Mouse (Mus musculus) neural tube, embryonic 11.5 days (tissue): ENCODE measurements around the gene Lrrn4cl. TPM values are rescaled to one million over a fixed set of nuclear protein-coding genes. Genes with fewer than 3 reads are reported as not detected.

Experiments used
- ATAC-seq: fragments of 200-750 bp; cut with Nextera tagmentation; 2 replicates; pipeline ENCODE4 v1.8.0; 2017; ENCODE audit warnings: moderate number of reproducible peaks, mild to moderate bottlenecking, moderate TSS enrichment, moderate library complexity; ENCODE audit not compliant: insufficient read depth, low FRiP score, low TSS enrichment
- DNase-seq: peaks from one replicate; pipeline ENCODE4 v3.0.0-alpha.2; 2015; ENCODE audit warnings: low spot score
- H3K27ac ChIP-seq: fragments of 300-500 bp; sonication (generic); 2 replicates; pipeline ENCODE4 v1.5.1; 2014; ENCODE audit warnings: low read depth, mild to moderate bottlenecking, low read length
- H3K27me3 ChIP-seq: fragments of 300-500 bp; sonication (generic); 2 replicates; pipeline ENCODE4 v1.6.1; 2014; ENCODE audit warnings: mild to moderate bottlenecking, low read length, mixed read lengths; ENCODE audit not compliant: control insufficient read depth, insufficient read depth
- H3K36me3 ChIP-seq: fragments of 300-500 bp; sonication (generic); 2 replicates; pipeline ENCODE4 v1.6.1; 2014; ENCODE audit warnings: mild to moderate bottlenecking, low read length, moderate library complexity, mixed read lengths; ENCODE audit not compliant: control insufficient read depth, insufficient read depth
- H3K4me1 ChIP-seq: fragments of 300-500 bp; sonication (generic); 2 replicates; pipeline ENCODE4 v1.6.1; 2014; ENCODE audit warnings: low read length, mixed read lengths; ENCODE audit not compliant: control insufficient read depth, insufficient read depth
- H3K4me2 ChIP-seq: fragments of 300-500 bp; sonication (generic); 2 replicates; pipeline ENCODE4 v1.6.1; 2014; ENCODE audit warnings: low read depth, mild to moderate bottlenecking, moderate library complexity
- H3K4me3 ChIP-seq: fragments of 300-500 bp; sonication (generic); 2 replicates; pipeline ENCODE4 v1.5.1; 2014; ENCODE audit warnings: low read depth, low read length
- H3K9ac ChIP-seq: fragments of 300-500 bp; sonication (generic); 2 replicates; pipeline ENCODE4 v1.6.1; 2014; ENCODE audit warnings: mild to moderate bottlenecking, low read length
- H3K9me3 ChIP-seq: fragments of 300-500 bp; sonication (generic); 2 replicates; pipeline ENCODE4 v1.6.1; 2016; ENCODE audit warnings: low read length; ENCODE audit not compliant: control insufficient read depth
- WGBS: fragments of 180-500 bp; shearing (Covaris S2); extraction: QIAGEN DNeasy Blood & Tissue Kit; methylation state at CpG from one replicate; pipeline ENCODE4 v1.1.7; 2014; 5-methylcytosine and 5-hydroxymethylcytosine counted together
- polyA plus RNA-seq: library from polyadenylated mRNA; unstranded; fragments of >200 nt; fragmentation: Nextera tagmentation; extraction: Ambion mirVana; gene quantifications from 2 replicates; pipeline ENCODE4 v1.2.1, GENCODE M21; 2014

Lrrn4cl gene
- polyA plus RNA-seq, 1 experiment from 2014 or later = 0.44 TPM

DNA sequence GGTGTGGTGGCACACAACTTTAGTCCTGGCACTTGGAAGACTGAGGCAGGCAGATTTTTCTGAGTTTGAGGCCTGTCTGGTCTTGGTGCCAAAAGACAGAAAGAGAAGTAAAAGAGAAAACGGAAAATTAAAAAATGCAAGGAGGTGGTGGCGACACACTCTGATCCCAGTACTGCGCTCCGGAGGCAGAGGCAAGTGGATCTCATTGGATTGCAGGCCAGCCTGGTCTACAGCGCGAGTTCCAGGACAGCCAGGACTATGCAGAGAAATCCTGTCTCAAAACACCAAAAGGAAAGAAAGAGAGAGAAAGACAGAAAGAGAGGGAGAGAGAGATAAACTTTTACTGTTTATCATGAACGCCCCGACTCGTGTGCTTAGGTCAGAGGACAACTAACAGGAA lies 20.3 kb downstream of the Lrrn4cl start:
- Histone ChIP-seq H3K4me1 (peaks cover 6% of the 10 kb centered on the region), H3K27ac (no peak overlapping the region; the same call in 1 of the 2 replicates), H3K9me3 (no peaks in the 10 kb centered on the region), H3K9ac (peak overlapping the region; percentile 44), H3K36me3 (peaks cover 14% of the 10 kb centered on the region), H3K4me3 (peak overlapping the region; percentile 100), H3K4me2 (peak overlapping the region; percentile 72), H3K27me3 (no peaks in the 10 kb centered on the region)
- DNase-seq = no peak
- WGBS = 67% methylated on average over 9 of the region's 9 CpGs
- ATAC-seq = peak; percentile 48; the same call in 1 of the 2 replicates

DNA sequence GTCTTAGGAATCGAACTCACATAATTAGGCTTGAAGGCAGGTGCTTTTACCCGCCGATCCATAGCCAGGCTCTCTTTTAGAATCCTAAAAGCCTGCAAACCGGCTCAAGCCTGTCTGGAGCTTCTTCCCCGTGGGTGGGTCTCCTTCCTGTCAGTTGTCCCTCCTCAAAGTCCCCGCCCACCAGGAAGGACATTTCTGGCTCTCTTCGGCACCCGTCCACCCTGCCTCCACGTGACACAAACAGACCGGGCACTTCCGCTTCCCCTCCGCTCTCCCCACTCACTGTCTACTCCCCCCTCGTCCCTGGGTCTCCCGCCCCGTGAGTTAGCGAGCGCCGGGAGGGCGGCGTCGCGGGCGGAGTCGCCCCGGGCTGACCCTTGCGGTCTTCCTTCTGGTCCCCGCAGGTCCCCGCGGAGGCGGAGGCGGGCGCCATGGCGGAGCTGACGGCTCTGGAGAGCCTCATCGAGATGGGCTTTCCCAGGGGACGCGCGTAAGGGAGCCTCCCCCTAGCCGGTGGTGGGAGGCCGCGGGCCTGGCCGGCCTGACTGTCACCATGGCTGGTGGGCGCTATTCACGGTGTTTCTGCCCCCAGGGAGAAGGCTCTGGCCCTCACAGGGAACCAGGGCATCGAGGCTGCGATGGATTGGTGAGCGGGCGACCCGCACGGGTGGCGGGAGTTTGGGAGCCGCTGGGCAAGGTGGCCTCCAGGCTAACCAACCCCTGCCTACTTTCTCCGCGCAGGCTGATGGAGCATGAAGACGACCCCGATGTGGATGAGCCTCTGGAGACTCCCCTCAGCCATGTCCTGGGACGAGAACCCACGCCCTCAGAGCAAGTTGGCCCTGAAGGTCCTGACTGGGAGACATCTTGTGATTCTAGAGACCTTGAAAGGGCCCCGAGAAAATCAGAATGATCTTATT lies 21.0 kb downstream of the Lrrn4cl start, which contains the start of gene Ubxn1:
Gene Ubxn1, plus strand, starts transcription at position 230 of the 920 bp plus-strand sequence.
- H3K4me1 ChIP-seq = peaks cover 6% of the 10 kb centered on the region
- peak; percentile 98 for ATAC-seq
- under 1% methylated on average over 59 of the region's 59 CpGs for WGBS

DNA sequence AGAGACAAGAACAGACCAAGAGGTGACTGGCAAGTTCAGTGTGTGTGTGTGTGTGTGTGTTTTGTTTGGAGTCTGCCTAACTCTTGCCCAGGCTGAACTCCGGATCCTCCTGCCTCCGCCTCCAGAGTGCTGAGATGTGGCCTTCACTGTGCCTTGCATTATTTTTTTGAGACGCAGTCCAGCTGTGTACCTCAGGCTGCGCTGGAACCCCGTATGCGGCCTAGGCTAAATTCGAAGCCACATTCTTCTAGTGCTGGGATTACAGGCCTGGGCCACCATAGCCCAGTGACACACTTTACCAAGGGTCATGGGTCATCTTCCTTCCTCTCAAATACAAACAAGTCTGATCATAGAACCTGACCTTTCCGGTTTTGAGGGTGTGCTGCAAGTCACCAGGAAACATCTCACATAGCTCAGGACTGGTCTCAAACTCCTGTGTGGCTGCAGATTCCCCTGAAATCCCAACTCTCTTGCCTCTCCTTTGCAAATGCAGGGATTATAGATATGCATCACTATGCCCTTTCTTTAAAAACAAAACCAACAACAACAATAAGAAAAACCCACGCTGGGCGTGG lies 21.8 kb downstream of the Lrrn4cl start:
- DNase-seq = no peak
- H3K36me3 ChIP-seq = peaks cover 14% of the 10 kb centered on the region
- WGBS = 86% methylated on average over 10 of the region's 10 CpGs
- no peaks in the 10 kb centered on the region for H3K9me3 ChIP-seq
- ATAC-seq = no peak
- peak overlapping the region; percentile 93 for H3K9ac ChIP-seq
- H3K4me2 ChIP-seq = peak overlapping the region; percentile 72
- peaks cover 6% of the 10 kb centered on the region for H3K4me1 ChIP-seq
- no peak overlapping the region for H3K27ac ChIP-seq
- no peaks in the 10 kb centered on the region for H3K27me3 ChIP-seq
- peak overlapping the region; percentile 100 for H3K4me3 ChIP-seq

More for the DNA sequence above, 21.0 kb downstream of the Lrrn4cl start, which contains the start of gene Ubxn1:
- peak within 1 kb of the TSS; percentile 70 for H3K27ac ChIP-seq
- peak; percentile 95 for DNase-seq
- H3K27me3 ChIP-seq = no peaks in the 10 kb centered on the region
- peak within 1 kb of the TSS; percentile 72 for H3K4me2 ChIP-seq
- H3K36me3 ChIP-seq = peaks cover 14% of the 10 kb centered on the region
- H3K4me3 ChIP-seq = peak within 1 kb of the TSS; percentile 100
- H3K9ac ChIP-seq = peak within 1 kb of the TSS; percentile 93
- no peaks in the 10 kb centered on the region for H3K9me3 ChIP-seq

DNA sequence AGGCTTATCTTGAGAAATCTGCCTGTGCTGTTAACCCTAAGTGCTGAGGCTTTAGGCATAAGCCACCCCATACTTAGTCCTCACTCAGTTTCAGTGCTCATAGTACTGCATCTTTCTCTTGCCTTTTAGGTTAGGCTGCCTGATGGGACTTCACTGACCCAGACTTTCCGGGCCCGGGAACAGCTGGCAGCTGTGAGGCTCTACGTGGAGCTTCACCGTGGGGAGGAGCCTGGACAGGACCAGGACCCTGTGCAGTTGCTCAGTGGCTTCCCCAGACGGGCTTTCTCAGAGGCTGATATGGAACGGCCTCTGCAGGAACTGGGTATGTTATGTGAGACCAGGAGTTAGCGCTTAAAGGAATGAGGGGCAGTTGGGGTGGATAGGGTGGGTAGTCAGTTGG lies 24.5 kb downstream of the Lrrn4cl start:
- no peak overlapping the region for H3K4me3 ChIP-seq
- H3K27me3 ChIP-seq = no peaks in the 10 kb centered on the region
- WGBS = 94% methylated on average over 7 of the region's 7 CpGs
- no peak overlapping the region for H3K27ac ChIP-seq
- H3K4me1 ChIP-seq = peaks cover 10% of the 10 kb centered on the region
- H3K36me3 ChIP-seq = peaks cover 14% of the 10 kb centered on the region
- DNase-seq (no peak), ATAC-seq (no peak)
- H3K9me3 ChIP-seq = no peaks in the 10 kb centered on the region
- no peak overlapping the region for H3K9ac ChIP-seq
- no peak overlapping the region for H3K4me2 ChIP-seq

DNA sequence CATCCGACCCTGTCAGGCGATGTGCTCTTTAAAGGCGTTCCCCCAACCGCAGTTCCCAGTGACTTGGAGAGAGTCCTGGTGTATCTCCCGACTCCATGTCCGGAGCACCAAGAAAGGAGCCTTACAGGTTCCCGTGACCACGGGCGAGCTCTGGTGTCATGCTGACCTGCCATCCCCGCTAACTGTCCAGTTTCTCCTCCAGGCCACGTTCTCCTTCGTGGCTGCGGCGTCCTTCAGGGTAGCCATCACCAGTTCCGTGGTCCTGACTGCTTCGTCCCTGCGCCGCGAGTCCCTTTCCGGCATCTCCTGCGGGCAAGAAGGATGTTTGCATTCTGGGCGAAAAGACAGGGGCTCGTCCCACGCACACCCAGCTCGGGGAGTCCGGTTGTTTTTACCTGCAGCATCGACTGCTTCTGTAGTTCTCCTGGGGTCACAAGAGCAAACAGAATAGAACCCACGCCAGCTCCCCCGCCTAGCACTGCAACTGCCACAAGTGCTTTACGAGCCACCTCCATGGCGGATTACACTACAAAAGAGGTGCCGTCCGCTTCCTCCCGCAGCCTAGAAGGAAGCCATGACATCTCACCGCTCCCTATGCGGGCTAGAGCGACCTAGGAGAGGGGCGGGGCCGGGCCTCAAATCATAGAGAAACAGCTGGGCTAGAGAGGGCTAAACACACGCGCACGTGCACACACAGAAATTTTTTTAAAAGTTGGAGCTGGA lies 29.9 kb downstream of the Lrrn4cl start, which contains the start of gene Uqcc3:
Gene Uqcc3, minus strand, starts transcription at position 613 of the 723 bp plus-strand sequence.
- peak within 1 kb of the TSS; percentile 79 for H3K27ac ChIP-seq
- peak; percentile 94 for ATAC-seq
- WGBS = under 1% methylated on average over 42 of the region's 42 CpGs

DNA sequence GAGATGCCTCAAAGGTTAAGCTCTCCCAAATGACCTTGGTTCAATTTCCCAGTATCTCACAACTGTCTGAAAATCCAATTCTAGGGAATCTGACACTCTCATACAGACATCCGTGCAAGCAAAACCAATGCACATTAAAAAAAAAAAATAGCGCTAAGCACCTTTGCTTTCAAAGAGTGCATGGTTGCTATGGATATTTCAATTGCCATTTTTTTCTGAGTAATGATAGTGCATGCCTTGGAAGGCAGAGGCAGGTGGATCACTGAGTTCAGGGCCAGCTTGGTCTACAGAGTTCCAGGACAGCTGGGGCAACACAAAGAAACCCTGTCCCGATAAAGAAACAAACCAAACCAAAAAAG lies 30.4 kb downstream of the Lrrn4cl start:
- Histone ChIP-seq H3K27me3 (no peaks in the 10 kb centered on the region), H3K9ac (peak overlapping the region; percentile 86; the same call in 1 of the 2 replicates), H3K9me3 (no peaks in the 10 kb centered on the region), H3K36me3 (no peaks in the 10 kb centered on the region), H3K4me3 (peak overlapping the region; percentile 85), H3K27ac (no peak overlapping the region), H3K4me1 (0 out of 2 replicates have a peak, but pooled peaks cover 6% of the 10 kb centered on the region), H3K4me2 (peak overlapping the region; percentile 81)
- 18% methylated on average over 3 of the region's 3 CpGs for WGBS
- DNase-seq = no peak
- ATAC-seq = no peak

More for the DNA sequence above, 29.9 kb downstream of the Lrrn4cl start, which contains the start of gene Uqcc3:
- Histone ChIP-seq H3K9me3 (no peaks in the 10 kb centered on the region), H3K9ac (peak within 1 kb of the TSS; percentile 86), H3K4me2 (peak within 1 kb of the TSS; percentile 81), H3K27me3 (no peaks in the 10 kb centered on the region), H3K36me3 (0 out of 2 replicates have a peak, but pooled peaks cover 2% of the 10 kb centered on the region), H3K4me1 (0 out of 2 replicates have a peak, but pooled peaks cover 6% of the 10 kb centered on the region), H3K4me3 (peak within 1 kb of the TSS; percentile 85)
- peak; percentile 90 for DNase-seq

DNA sequence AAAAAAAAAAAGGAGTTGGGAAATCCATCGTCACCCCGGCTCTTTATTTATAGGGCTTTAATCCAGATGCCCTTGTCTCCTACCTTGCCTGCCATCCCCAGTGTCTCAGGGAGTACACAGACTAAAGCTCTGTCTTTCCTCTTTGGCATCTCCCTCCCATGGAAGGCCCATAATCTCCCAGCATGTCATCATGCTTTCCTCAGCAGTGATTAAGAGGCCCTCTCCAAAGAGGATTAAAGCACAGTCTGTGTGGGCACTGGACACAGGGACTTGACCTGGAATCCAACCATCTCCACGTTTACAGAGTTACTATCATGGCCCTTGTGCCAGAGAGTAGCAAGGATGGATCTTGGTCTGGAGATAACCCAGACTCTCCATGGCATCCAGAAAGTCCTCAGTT lies 33.0 kb downstream of the Lrrn4cl start, which contains the start of the genes Lbhd1 and Gm49403:
Gene Lbhd1, plus strand, starts transcription at position 117 of the 400 bp plus-strand sequence.
Gene Gm49403, plus strand, starts transcription at position 315 of the 400 bp plus-strand sequence.
- DNase-seq (no peak), ATAC-seq (no peak)
- 83% methylated on average over 3 of the region's 3 CpGs for WGBS
- Histone ChIP-seq H3K4me1 (peaks cover 14% of the 10 kb centered on the region), H3K9ac (no peak within 1 kb of the TSS), H3K4me3 (no peak within 1 kb of the TSS), H3K9me3 (no peaks in the 10 kb centered on the region), H3K4me2 (no peak within 1 kb of the TSS), H3K36me3 (no peaks in the 10 kb centered on the region), H3K27me3 (no peaks in the 10 kb centered on the region), H3K27ac (no peak within 1 kb of the TSS)
